Mouse (Mus musculus): ENCODE data around the gene Bhlhb9. TPM values are rescaled to one million over a fixed set of nuclear protein-coding genes. Genes with fewer than 3 reads are reported as not detected.
"Not testable (repeated sequence)": the region's sequence is repeated elsewhere in the genome, so short reads cannot be mapped to it uniquely, and the experiment has no call there.

Gene Bhlhb9
- polyA plus RNA-seq (2015; fragmentation: Nextera tagmentation; extraction: Ambion mirVana): 107 and 112 TPM in 2 replicates

- WGBS: 12% methylated on average over 4 of the region's 5 CpGs
- Histone ChIP-seq H3K4me2 (peak within 1 kb of the TSS; percentile 57), H3K4me3 (peak within 1 kb of the TSS; percentile 62), H3K27ac (peak within 1 kb of the TSS; percentile 85), H3K36me3 (peaks cover 28% of the 10 kb centered on the region), H3K9ac (peak within 1 kb of the TSS; percentile 85)
- H3K9me3 ChIP-seq; H3K4me1 ChIP-seq (replicated peaks); H3K27me3 ChIP-seq: not testable (repeated sequence)
- 0 out of 2 replicates have a peak, but pooled peaks have one; percentile 4 for ATAC-seq (ENCODE audit: low FRiP score)
Observed at GRCm38 (mm10) chrX:135797212-135797644, at the start of gene Bhlhb9. Gene Bhlhb9 (plus strand): TSS chrX:135797594.

- Histone ChIP-seq H3K9ac (no peak overlapping the region), H3K27me3 (no peaks in the 10 kb centered on the region), H3K4me1 (replicated peaks) (no peaks in the 10 kb centered on the region), H3K27ac (no peak overlapping the region), H3K4me2 (no peak overlapping the region), H3K36me3 (no peaks in the 10 kb centered on the region), H3K4me3 (no peak overlapping the region), H3K9me3 (no peaks in the 10 kb centered on the region)
- ATAC-seq (ENCODE audit: low FRiP score): peak; percentile 68
- 4% methylated on average over 2 of the region's 2 CpGs for WGBS
Observed at GRCm38 (mm10) chrX:135752832-135753231, 44.6 kb upstream of the Bhlhb9 start.

GRCm38 (mm10) chrX:135761707-135762106 is 35.7 kb upstream of the Bhlhb9 start:
- Histone ChIP-seq H3K9me3 (no peaks in the 10 kb centered on the region), H3K27ac (no peak overlapping the region), H3K4me1 (replicated peaks) (no peaks in the 10 kb centered on the region), H3K4me2 (no peak overlapping the region), H3K27me3 (no peaks in the 10 kb centered on the region), H3K9ac (no peak overlapping the region), H3K36me3 (peaks cover 11% of the 10 kb centered on the region; the same call in 1 of the 2 replicates), H3K4me3 (no peak overlapping the region)
- ATAC-seq (ENCODE audit: low FRiP score): no peak

GRCm38 (mm10) chrX:135768043-135768548 is 29.3 kb upstream of the Bhlhb9 start:
- 86% methylated on average over 3 of the region's 3 CpGs for WGBS
- Histone ChIP-seq H3K9me3 (no peaks in the 10 kb centered on the region), H3K4me2 (no peak overlapping the region), H3K9ac (no peak overlapping the region), H3K27ac (no peak overlapping the region), H3K27me3 (no peaks in the 10 kb centered on the region), H3K4me3 (no peak overlapping the region), H3K4me1 (replicated peaks) (no peaks in the 10 kb centered on the region), H3K36me3 (peaks cover 3% of the 10 kb centered on the region; the same call in 1 of the 2 replicates)
- no peak for ATAC-seq (ENCODE audit: low FRiP score)

- H3K27ac ChIP-seq: no peak overlapping the region
- H3K4me2 ChIP-seq: no peak overlapping the region
- 88% methylated on average over 2 of the region's 2 CpGs for WGBS
- H3K9ac ChIP-seq: no peak overlapping the region
- H3K4me1 ChIP-seq (replicated peaks): no peaks in the 10 kb centered on the region
- H3K4me3 ChIP-seq: no peak overlapping the region
- H3K27me3 ChIP-seq: no peaks in the 10 kb centered on the region
- H3K36me3 ChIP-seq: 0 out of 2 replicates have a peak, but pooled peaks cover 3% of the 10 kb centered on the region
- H3K9me3 ChIP-seq: no peaks in the 10 kb centered on the region
- ATAC-seq (ENCODE audit: low FRiP score): no peak
Observed at GRCm38 (mm10) chrX:135768565-135768964, 28.8 kb upstream of the Bhlhb9 start.

- Histone ChIP-seq H3K27me3 (no peaks in the 10 kb centered on the region), H3K9me3 (no peaks in the 10 kb centered on the region), H3K4me2 (no peak overlapping the region), H3K9ac (no peak overlapping the region), H3K27ac (no peak overlapping the region), H3K36me3 (no peaks in the 10 kb centered on the region), H3K4me1 (replicated peaks) (no peaks in the 10 kb centered on the region), H3K4me3 (no peak overlapping the region)
- ATAC-seq (ENCODE audit: low FRiP score): no peak
Observed at GRCm38 (mm10) chrX:135791536-135791935, 5.9 kb upstream of the Bhlhb9 start.

GRCm38 (mm10) chrX:135792326-135792725 is 5.1 kb upstream of the Bhlhb9 start:
- Histone ChIP-seq H3K36me3 (no peaks in the 10 kb centered on the region), H3K4me3 (no peak overlapping the region), H3K27me3 (no peaks in the 10 kb centered on the region), H3K27ac (no peak overlapping the region), H3K9ac (no peak overlapping the region), H3K4me1 (replicated peaks) (no peaks in the 10 kb centered on the region), H3K4me2 (no peak overlapping the region), H3K9me3 (no peaks in the 10 kb centered on the region)
- no peak for ATAC-seq (ENCODE audit: low FRiP score)
- WGBS: 86% methylated on average over 6 of the region's 6 CpGs

- H3K4me1 ChIP-seq (replicated peaks); H3K27me3 ChIP-seq; H3K9me3 ChIP-seq: not testable (repeated sequence)
- peak overlapping the region; percentile 57 for H3K4me2 ChIP-seq
- 20% methylated on average over 23 of the region's 27 CpGs for WGBS
- H3K9ac ChIP-seq: peak overlapping the region; percentile 85
- ATAC-seq (ENCODE audit: low FRiP score): peak; percentile 93
- H3K36me3 ChIP-seq: peaks cover 16% of the 10 kb centered on the region
- peak overlapping the region; percentile 62 for H3K4me3 ChIP-seq
- H3K27ac ChIP-seq: peak overlapping the region; percentile 85
Observed at GRCm38 (mm10) chrX:135795591-135796304, 1.6 kb upstream of the Bhlhb9 start.

GRCm38 (mm10) chrX:135796305-135797211 is 836 bp upstream of the Bhlhb9 start:
- not testable (repeated sequence) for H3K4me1 ChIP-seq (replicated peaks); H3K9me3 ChIP-seq; H3K27me3 ChIP-seq
- 15% methylated on average over 22 of the region's 26 CpGs for WGBS
- Histone ChIP-seq H3K36me3 (peaks cover 24% of the 10 kb centered on the region), H3K27ac (peak overlapping the region; percentile 85), H3K9ac (peak overlapping the region; percentile 85), H3K4me2 (peak overlapping the region; percentile 57), H3K4me3 (peak overlapping the region; percentile 62)
- ATAC-seq (ENCODE audit: low FRiP score): peak; percentile 75

GRCm38 (mm10) chrX:135804149-135804548 is 6.8 kb downstream of the Bhlhb9 start:
- ATAC-seq (ENCODE audit: low FRiP score): no peak
- Histone ChIP-seq H3K27me3 (no peaks in the 10 kb centered on the region), H3K27ac (no peak overlapping the region), H3K4me3 (no peak overlapping the region), H3K36me3 (peaks cover 24% of the 10 kb centered on the region), H3K9me3 (no peaks in the 10 kb centered on the region), H3K9ac (no peak overlapping the region), H3K4me2 (no peak overlapping the region), H3K4me1 (replicated peaks) (no peaks in the 10 kb centered on the region)
- 96% methylated on average over 3 of the region's 3 CpGs for WGBS

GRCm38 (mm10) chrX:135805780-135806179 is 8.4 kb downstream of the Bhlhb9 start:
- Histone ChIP-seq H3K9me3 (no peaks in the 10 kb centered on the region), H3K36me3 (peaks cover 11% of the 10 kb centered on the region), H3K27me3 (no peaks in the 10 kb centered on the region), H3K4me1 (replicated peaks) (no peaks in the 10 kb centered on the region), H3K4me3 (no peak overlapping the region), H3K4me2 (no peak overlapping the region), H3K9ac (no peak overlapping the region), H3K27ac (no peak overlapping the region)
- ATAC-seq (ENCODE audit: low FRiP score): no peak
- 33% methylated on average over 1 of the region's 1 CpGs for WGBS

GRCm38 (mm10) chrX:135835896-135836295 is 38.5 kb downstream of the Bhlhb9 start:
- H3K4me1 ChIP-seq (replicated peaks); H3K9ac ChIP-seq; ATAC-seq (ENCODE audit: low FRiP score); H3K4me3 ChIP-seq; H3K27me3 ChIP-seq; H3K27ac ChIP-seq; H3K4me2 ChIP-seq; H3K36me3 ChIP-seq; H3K9me3 ChIP-seq: not testable (repeated sequence)
- 50% methylated on average over 1 of the region's 1 CpGs for WGBS

All from hindbrain, embryonic 13.5 days (tissue).